Mouse (Mus musculus) embryonic facial prominence, embryonic 15.5 days (tissue): ENCODE data around the gene Orai1. TPM values are rescaled to one million over a fixed set of nuclear protein-coding genes. Genes with fewer than 3 reads are reported as not detected.

Experiments
- ATAC-seq: fragments of 200-750 bp; cut with Nextera tagmentation; 2 replicates; pipeline ENCODE4 v1.8.0; 2017; ENCODE audit warnings: low read depth, moderate TSS enrichment; ENCODE audit not compliant: insufficient number of reproducible peaks, low FRiP score, low TSS enrichment
- H3K27ac ChIP-seq: fragments of 300-500 bp; sonication (generic); replicated peaks from 2 replicates; pipeline ENCODE4 v1.5.1; 2015; ENCODE audit warnings: mild to moderate bottlenecking, inconsistent platforms
- H3K27me3 ChIP-seq: fragments of 300-500 bp; sonication (generic); 2 replicates; pipeline ENCODE4 v1.6.1; 2015; ENCODE audit warnings: inconsistent platforms
- H3K36me3 ChIP-seq: fragments of 300-500 bp; sonication (generic); 2 replicates; pipeline ENCODE4 v1.6.1; 2015; ENCODE audit warnings: mild to moderate bottlenecking, inconsistent platforms
- H3K4me1 ChIP-seq: fragments of 300-500 bp; sonication (generic); 2 replicates; pipeline ENCODE4 v1.6.1; 2015; ENCODE audit warnings: inconsistent platforms
- H3K4me2 ChIP-seq: fragments of 300-500 bp; sonication (generic); replicated peaks from 2 replicates; pipeline ENCODE4 v1.6.1; 2015; ENCODE audit warnings: mild to moderate bottlenecking, inconsistent platforms
- H3K4me3 ChIP-seq: fragments of 300-500 bp; sonication (generic); replicated peaks from 2 replicates; pipeline ENCODE4 v1.5.1; 2015; ENCODE audit warnings: mild to moderate bottlenecking, inconsistent platforms
- H3K9ac ChIP-seq: fragments of 300-500 bp; sonication (generic); 2 replicates; pipeline ENCODE4 v1.6.1; 2015; ENCODE audit warnings: inconsistent platforms
- H3K9me3 ChIP-seq: fragments of 300-500 bp; sonication (generic); replicated peaks from 2 replicates; pipeline ENCODE4 v1.6.1; 2016; ENCODE audit warnings: inconsistent platforms
- WGBS: fragments of 180-500 bp; shearing (Covaris S2); methylation state at CpG from one replicate; pipeline ENCODE4 v1.1.7; 2015; 5-methylcytosine and 5-hydroxymethylcytosine counted together
- polyA plus RNA-seq: library from polyadenylated mRNA; unstranded; fragments of >200 nt; fragmentation: Nextera tagmentation; extraction: Ambion mirVana; gene quantifications from 2 replicates; pipeline ENCODE4 v1.2.1, GENCODE M21; 2015

The Orai1 gene
- polyA plus RNA-seq, 1 experiment from 2014 or later, result 16.8 TPM

- H3K4me1 ChIP-seq, result peaks cover 2% of the 10 kb centered on the region; the same call in 1 of the 2 replicates
- no peaks in the 10 kb centered on the region for H3K9me3 ChIP-seq
- no peaks in the 10 kb centered on the region for H3K27me3 ChIP-seq
- no peak overlapping the region for H3K4me2 ChIP-seq
- ATAC-seq, result no peak
- H3K27ac ChIP-seq, result no peak overlapping the region
- H3K9ac ChIP-seq, result no peak overlapping the region
- WGBS, result 79% methylated on average over 18 of the region's 18 CpGs
- H3K36me3 ChIP-seq, result no peaks in the 10 kb centered on the region
- H3K4me3 ChIP-seq, result no peak overlapping the region
Measured at GRCm38 (mm10) chr5:122997205-122998204, 17.4 kb upstream of the Orai1 start.

GRCm38 (mm10) chr5:123000901-123001300 is 14.0 kb upstream of the Orai1 start:
- Histone ChIP-seq H3K36me3 (no peaks in the 10 kb centered on the region), H3K4me2 (no peak overlapping the region), H3K4me3 (no peak overlapping the region), H3K9me3 (no peaks in the 10 kb centered on the region), H3K27ac (no peak overlapping the region), H3K27me3 (no peaks in the 10 kb centered on the region), H3K4me1 (no peaks in the 10 kb centered on the region), H3K9ac (no peak overlapping the region)
- ATAC-seq, result no peak
- 66% methylated on average over 1 of the region's 1 CpGs for WGBS

- ATAC-seq, result no peak
- Histone ChIP-seq H3K9ac (no peak overlapping the region), H3K4me2 (no peak overlapping the region), H3K4me3 (no peak overlapping the region), H3K27ac (no peak overlapping the region), H3K4me1 (peaks cover 6% of the 10 kb centered on the region; the same call in 1 of the 2 replicates), H3K9me3 (no peaks in the 10 kb centered on the region), H3K36me3 (no peaks in the 10 kb centered on the region), H3K27me3 (no peaks in the 10 kb centered on the region)
- WGBS, result 59% methylated on average over 19 of the region's 19 CpGs
Measured at GRCm38 (mm10) chr5:123005716-123006592, 8.9 kb upstream of the Orai1 start.

GRCm38 (mm10) chr5:123008877-123009493 is 5.9 kb upstream of the Orai1 start:
- Histone ChIP-seq H3K4me2 (no peak overlapping the region), H3K4me3 (no peak overlapping the region), H3K27me3 (no peaks in the 10 kb centered on the region), H3K27ac (0 out of 2 replicates have a peak overlapping the region, but pooled peaks have one; percentile 22), H3K36me3 (no peaks in the 10 kb centered on the region), H3K4me1 (peaks cover 10% of the 10 kb centered on the region), H3K9ac (no peak overlapping the region), H3K9me3 (no peaks in the 10 kb centered on the region)
- 66% methylated on average over 7 of the region's 7 CpGs for WGBS
- ATAC-seq, result no peak

- WGBS, result 45% methylated on average over 11 of the region's 11 CpGs
- Histone ChIP-seq H3K4me2 (no peak overlapping the region), H3K36me3 (no peaks in the 10 kb centered on the region), H3K27me3 (no peaks in the 10 kb centered on the region), H3K4me1 (peaks cover 15% of the 10 kb centered on the region), H3K4me3 (no peak overlapping the region), H3K9me3 (no peaks in the 10 kb centered on the region), H3K27ac (no peak overlapping the region; the same call in 1 of the 2 replicates), H3K9ac (no peak overlapping the region)
- no peak for ATAC-seq
Measured at GRCm38 (mm10) chr5:123009873-123010272, 5.0 kb upstream of the Orai1 start.

GRCm38 (mm10) chr5:123010806-123011205 is 4.1 kb upstream of the Orai1 start:
- Histone ChIP-seq H3K9ac (no peak overlapping the region), H3K36me3 (no peaks in the 10 kb centered on the region), H3K27me3 (no peaks in the 10 kb centered on the region), H3K4me2 (no peak overlapping the region), H3K27ac (no peak overlapping the region), H3K9me3 (no peaks in the 10 kb centered on the region), H3K4me3 (no peak overlapping the region), H3K4me1 (peaks cover 20% of the 10 kb centered on the region)
- 91% methylated on average over 6 of the region's 6 CpGs for WGBS
- ATAC-seq, result no peak

- ATAC-seq, result no peak
- no peaks in the 10 kb centered on the region for H3K36me3 ChIP-seq
- no peak overlapping the region for H3K4me3 ChIP-seq
- WGBS, result 93% methylated on average over 9 of the region's 9 CpGs
- no peaks in the 10 kb centered on the region for H3K27me3 ChIP-seq
- H3K27ac ChIP-seq, result no peak overlapping the region
- no peaks in the 10 kb centered on the region for H3K9me3 ChIP-seq
- H3K4me2 ChIP-seq, result no peak overlapping the region
- H3K9ac ChIP-seq, result no peak overlapping the region
- peaks cover 27% of the 10 kb centered on the region for H3K4me1 ChIP-seq
Measured at GRCm38 (mm10) chr5:123011705-123012104, 3.2 kb upstream of the Orai1 start.

- WGBS, result 63% methylated on average over 9 of the region's 9 CpGs
- H3K27ac ChIP-seq, result no peak overlapping the region
Measured at GRCm38 (mm10) chr5:123013599-123014315, 1.1 kb upstream of the Orai1 start.

GRCm38 (mm10) chr5:123015915-123016314 is 1.0 kb downstream of the Orai1 start:
- Histone ChIP-seq H3K9ac (peak overlapping the region; percentile 72), H3K4me3 (peak overlapping the region; percentile 82), H3K36me3 (0 out of 2 replicates have a peak, but pooled peaks cover 5% of the 10 kb centered on the region), H3K4me2 (peak overlapping the region; percentile 87), H3K9me3 (no peaks in the 10 kb centered on the region), H3K4me1 (peaks cover 46% of the 10 kb centered on the region), H3K27ac (peak overlapping the region; percentile 95), H3K27me3 (no peaks in the 10 kb centered on the region)
- 18% methylated on average over 8 of the region's 8 CpGs for WGBS
- no peak for ATAC-seq

More at GRCm38 (mm10) chr5:123013599-123014315, 1.1 kb upstream of the Orai1 start:
- Histone ChIP-seq H3K9ac (no peak overlapping the region), H3K4me3 (no peak overlapping the region), H3K9me3 (no peaks in the 10 kb centered on the region), H3K4me2 (no peak overlapping the region), H3K4me1 (peaks cover 41% of the 10 kb centered on the region), H3K27me3 (no peaks in the 10 kb centered on the region), H3K36me3 (0 out of 2 replicates have a peak, but pooled peaks cover 5% of the 10 kb centered on the region)
- ATAC-seq, result no peak

GRCm38 (mm10) chr5:123017504-123017903 is 2.6 kb downstream of the Orai1 start:
- Histone ChIP-seq H3K4me3 (no peak overlapping the region), H3K4me2 (no peak overlapping the region), H3K27ac (no peak overlapping the region), H3K4me1 (peaks cover 46% of the 10 kb centered on the region), H3K36me3 (0 out of 2 replicates have a peak, but pooled peaks cover 5% of the 10 kb centered on the region), H3K27me3 (no peaks in the 10 kb centered on the region), H3K9me3 (no peaks in the 10 kb centered on the region), H3K9ac (no peak overlapping the region)
- ATAC-seq, result no peak
- 84% methylated on average over 4 of the region's 4 CpGs for WGBS
